Mouse (Mus musculus): ENCODE data around the gene Tent4b.

The Tent4b gene

GRCm38 (mm10) chr8:88307736-88308135 lies 108.7 kb downstream of the Tent4b start:
- no peak for DNase-seq

Measured in layer of hippocampus, adult 9-11 months (tissue).